Mouse (Mus musculus): ENCODE measurements at regions not wholly inside any gene's neighbourhood (a gene's known extent, or its start where the extent isn't known, plus 50 kb on each side); places are given as distances from the start of the nearest gene placed in this dataset.

DNA sequence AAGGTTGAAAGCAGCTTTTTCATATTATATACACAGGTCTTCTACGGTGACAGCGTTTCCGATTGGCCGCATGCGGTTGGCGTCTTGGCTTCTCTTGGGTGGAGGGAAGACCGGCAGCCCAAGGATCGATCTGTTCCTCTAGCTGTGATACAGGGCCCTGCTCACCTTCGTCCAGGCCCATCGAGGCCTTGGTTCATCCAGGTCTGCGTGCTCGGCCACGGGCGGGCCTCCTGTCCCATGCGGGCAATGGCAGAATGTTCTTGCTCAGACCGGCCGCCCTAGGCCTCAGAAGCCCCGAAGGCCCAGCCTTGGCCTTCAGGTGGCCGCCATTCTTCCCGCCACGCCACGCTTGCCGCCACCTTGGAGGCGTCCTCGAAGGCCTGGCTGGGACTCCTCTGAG is 194.4 kb upstream of the Ppp6c start:
- H3K4me3 ChIP-seq (ENCODE audit: low read depth, low read length): no peak overlapping the region
- no peaks in the 10 kb centered on the region; the same call in 1 of the 2 replicates for H3K27me3 ChIP-seq (ENCODE audit: control insufficient read depth, insufficient read depth, low read length)
- H3K36me3 ChIP-seq (ENCODE audit: control insufficient read depth, insufficient read depth, low read length): no peaks in the 10 kb centered on the region
- H3K27ac ChIP-seq (ENCODE audit: insufficient read depth, low read depth, low read length): no peak overlapping the region
- 93% methylated on average over 21 of the region's 25 CpGs for WGBS
- H3K4me1 ChIP-seq (ENCODE audit: control insufficient read depth, insufficient read depth, insufficient read length, low read length): no peaks in the 10 kb centered on the region
- TF ChIP-seq POLR2A (IDR thresholded peaks at IDR 0.05; ENCODE audit: low read depth, low read length): no peak
- TF ChIP-seq CTCF (IDR thresholded peaks at IDR 0.05; ENCODE audit: extremely low read depth, insufficient read length, insufficient replicate concordance, low read depth, low read length): no peak

DNA sequence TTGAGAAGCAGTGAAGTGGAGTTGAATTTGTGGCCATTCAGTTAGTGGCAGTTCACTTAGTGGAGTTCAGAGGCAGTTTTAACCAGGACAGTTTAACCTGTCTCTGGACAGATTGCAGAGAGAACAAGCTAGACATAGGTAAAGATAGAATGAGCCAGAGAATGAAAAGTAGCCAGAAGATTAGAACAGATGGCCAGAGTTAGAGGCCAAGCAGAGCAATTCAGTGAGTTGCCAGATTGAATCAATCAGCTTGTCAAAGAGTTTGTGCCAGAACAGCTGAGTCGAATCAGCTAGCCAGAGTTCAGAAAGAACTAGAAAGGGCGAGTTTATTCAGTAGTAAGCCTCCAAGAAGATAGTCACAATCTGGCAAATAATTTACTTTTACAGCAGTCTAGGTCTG is 174.1 kb upstream of the Ppp6c start:
- Histone ChIP-seq H3K4me1 (ENCODE audit: control insufficient read depth, insufficient read depth, insufficient read length, low read length) (no peaks in the 10 kb centered on the region), H3K27ac (ENCODE audit: insufficient read depth, low read depth, low read length) (no peak overlapping the region), H3K4me3 (ENCODE audit: low read depth, low read length) (no peak overlapping the region), H3K36me3 (ENCODE audit: control insufficient read depth, insufficient read depth, low read length) (no peaks in the 10 kb centered on the region), H3K27me3 (ENCODE audit: control insufficient read depth, insufficient read depth, low read length) (no peaks in the 10 kb centered on the region)
- 33% methylated on average over 2 of the region's 2 CpGs for WGBS
- TF ChIP-seq POLR2A (IDR thresholded peaks at IDR 0.05; ENCODE audit: low read depth, low read length) (no peak), CTCF (IDR thresholded peaks at IDR 0.05; ENCODE audit: extremely low read depth, insufficient read length, insufficient replicate concordance, low read depth, low read length) (no peak)

DNA sequence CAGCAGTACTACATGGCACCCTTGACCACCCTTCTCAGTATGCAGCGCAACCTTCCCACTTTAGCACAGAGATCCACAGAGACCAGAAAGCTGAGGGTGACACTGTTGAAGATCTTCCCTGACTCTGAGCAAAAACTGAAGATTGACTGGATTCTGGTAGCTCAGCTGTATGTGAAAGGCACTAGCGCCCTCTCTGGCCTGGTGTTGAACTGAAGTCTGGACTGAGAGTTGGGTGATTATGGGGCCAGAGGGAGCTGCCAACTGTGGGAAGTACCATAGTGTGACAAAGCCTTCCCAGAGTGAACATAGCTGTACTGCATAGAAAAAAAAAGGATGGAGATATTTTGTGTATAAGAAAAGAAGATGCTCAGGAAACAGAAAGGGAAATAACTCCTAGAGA is 173.3 kb upstream of the Ppp6c start:
- no peaks in the 10 kb centered on the region for H3K27me3 ChIP-seq (ENCODE audit: control insufficient read depth, insufficient read depth, low read length)
- no peak for TF ChIP-seq CTCF (IDR thresholded peaks at IDR 0.05; ENCODE audit: extremely low read depth, insufficient read length, insufficient replicate concordance, low read depth, low read length)
- TF ChIP-seq POLR2A (IDR thresholded peaks at IDR 0.05; ENCODE audit: low read depth, low read length): no peak
- no peak overlapping the region for H3K4me3 ChIP-seq (ENCODE audit: low read depth, low read length)
- no peaks in the 10 kb centered on the region for H3K36me3 ChIP-seq (ENCODE audit: control insufficient read depth, insufficient read depth, low read length)
- WGBS: 73% methylated on average over 2 of the region's 2 CpGs
- no peak overlapping the region for H3K27ac ChIP-seq (ENCODE audit: insufficient read depth, low read depth, low read length)
- H3K4me1 ChIP-seq (ENCODE audit: control insufficient read depth, insufficient read depth, insufficient read length, low read length): no peaks in the 10 kb centered on the region

DNA sequence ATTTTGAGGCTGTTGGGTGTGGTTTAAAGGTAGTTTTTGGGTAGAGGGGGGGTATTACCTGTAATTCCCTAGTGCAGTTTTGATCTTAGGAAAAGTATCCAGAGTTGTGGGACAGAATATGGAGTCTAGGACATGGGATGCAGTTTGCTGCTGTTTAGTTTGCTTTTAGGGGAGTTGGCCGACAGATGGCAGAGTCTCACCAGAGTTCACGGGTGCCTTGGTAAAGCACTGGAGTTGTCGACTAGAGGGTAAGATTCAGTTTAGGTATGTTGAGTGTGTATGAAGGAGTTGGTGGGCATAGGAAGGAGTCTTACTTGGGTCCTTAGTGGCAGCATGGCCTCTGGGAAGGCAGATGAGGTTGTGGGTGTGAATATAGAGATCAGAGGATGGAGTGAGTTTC is 168.4 kb upstream of the Ppp6c start:
- Histone ChIP-seq H3K36me3 (ENCODE audit: control insufficient read depth, insufficient read depth, low read length) (no peaks in the 10 kb centered on the region), H3K4me3 (ENCODE audit: low read depth, low read length) (no peak overlapping the region), H3K4me1 (ENCODE audit: control insufficient read depth, insufficient read depth, insufficient read length, low read length) (no peaks in the 10 kb centered on the region), H3K27ac (ENCODE audit: insufficient read depth, low read depth, low read length) (no peak overlapping the region), H3K27me3 (ENCODE audit: control insufficient read depth, insufficient read depth, low read length) (no peaks in the 10 kb centered on the region)
- no peak for TF ChIP-seq POLR2A (IDR thresholded peaks at IDR 0.05; ENCODE audit: low read depth, low read length)
- no peak for TF ChIP-seq CTCF (IDR thresholded peaks at IDR 0.05; ENCODE audit: extremely low read depth, insufficient read length, insufficient replicate concordance, low read depth, low read length)
- 59% methylated on average over 3 of the region's 3 CpGs for WGBS

DNA sequence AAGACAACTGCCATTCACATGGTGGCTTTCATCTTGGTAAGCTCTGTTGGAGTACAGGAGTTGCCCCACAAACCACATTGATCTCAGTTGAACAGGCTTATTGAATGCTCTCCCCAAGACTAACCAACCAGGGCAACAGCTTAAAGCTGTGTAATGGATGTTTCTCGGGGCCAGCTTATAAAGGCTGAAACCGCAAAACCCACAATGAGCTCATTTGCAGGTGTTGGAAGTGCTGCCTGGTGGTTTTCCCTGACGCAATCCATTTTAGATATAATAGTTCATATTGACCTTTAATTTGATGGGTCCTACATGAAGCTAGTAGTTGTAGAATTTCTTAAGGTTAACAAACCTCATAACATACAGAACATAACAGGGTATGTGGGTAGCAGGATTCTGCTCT is 151.0 kb upstream of the Ppp6c start:
- Histone ChIP-seq H3K36me3 (ENCODE audit: control insufficient read depth, insufficient read depth, low read length) (no peaks in the 10 kb centered on the region), H3K27me3 (ENCODE audit: control insufficient read depth, insufficient read depth, low read length) (no peaks in the 10 kb centered on the region), H3K4me3 (ENCODE audit: low read depth, low read length) (no peak overlapping the region), H3K27ac (ENCODE audit: insufficient read depth, low read depth, low read length) (no peak overlapping the region), H3K4me1 (ENCODE audit: control insufficient read depth, insufficient read depth, insufficient read length, low read length) (no peaks in the 10 kb centered on the region)
- TF ChIP-seq POLR2A (IDR thresholded peaks at IDR 0.05; ENCODE audit: low read depth, low read length) (no peak), CTCF (IDR thresholded peaks at IDR 0.05; ENCODE audit: extremely low read depth, insufficient read length, insufficient replicate concordance, low read depth, low read length) (no peak)
- 88% methylated on average over 3 of the region's 3 CpGs for WGBS

DNA sequence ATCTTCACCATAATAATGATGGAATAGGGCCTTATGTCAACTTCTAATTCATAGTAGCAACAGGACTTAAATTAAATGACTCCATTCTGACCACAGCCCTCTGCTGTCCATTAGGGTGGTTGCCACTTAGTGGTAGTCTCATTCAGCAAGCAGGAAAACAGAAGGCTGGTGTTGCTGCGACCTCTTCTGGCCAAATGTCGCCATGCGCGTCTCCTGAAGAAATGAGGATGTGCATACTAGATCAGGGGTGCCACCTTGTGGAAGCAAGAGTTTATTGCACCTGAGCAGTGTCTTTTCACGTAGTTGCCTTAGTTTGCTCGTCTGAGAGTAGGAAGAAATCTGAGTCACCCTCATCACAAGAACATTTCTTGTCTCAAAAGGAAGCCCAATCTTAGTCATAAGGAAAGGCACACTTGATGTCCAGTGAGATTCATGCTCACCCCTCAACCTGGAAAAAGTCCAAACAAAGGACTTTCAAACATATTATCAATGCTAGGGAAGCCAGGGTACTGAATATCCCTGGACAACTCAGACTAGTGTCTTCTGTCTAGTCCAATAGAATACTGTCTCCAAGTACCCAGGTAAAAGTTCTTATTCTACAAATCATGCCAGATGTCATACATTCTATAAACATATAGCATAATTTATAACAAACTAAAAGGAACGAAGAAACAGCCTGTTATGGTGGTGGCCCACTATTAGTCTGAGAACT is 147.0 kb upstream of the Ppp6c start:
- Histone ChIP-seq H3K36me3 (ENCODE audit: control insufficient read depth, insufficient read depth, low read length) (no peaks in the 10 kb centered on the region), H3K27ac (ENCODE audit: insufficient read depth, low read depth, low read length) (no peak overlapping the region), H3K4me1 (ENCODE audit: control insufficient read depth, insufficient read depth, insufficient read length, low read length) (no peaks in the 10 kb centered on the region), H3K27me3 (ENCODE audit: control insufficient read depth, insufficient read depth, low read length) (no peaks in the 10 kb centered on the region), H3K4me3 (ENCODE audit: low read depth, low read length) (no peak overlapping the region)
- peak; percentile 99; the same call in 1 of the 2 replicates for TF ChIP-seq CTCF (IDR thresholded peaks at IDR 0.05; ENCODE audit: extremely low read depth, insufficient read length, insufficient replicate concordance, low read depth, low read length)
- TF ChIP-seq POLR2A (IDR thresholded peaks at IDR 0.05; ENCODE audit: low read depth, low read length): no peak
- 13% methylated on average over 7 of the region's 7 CpGs for WGBS

- no peaks in the 10 kb centered on the region; the same call in 1 of the 2 replicates for H3K27me3 ChIP-seq (ENCODE audit: control insufficient read depth, insufficient read depth, low read length)
- no peak overlapping the region for H3K4me3 ChIP-seq (ENCODE audit: low read depth, low read length)
- H3K36me3 ChIP-seq (ENCODE audit: control insufficient read depth, insufficient read depth, low read length): no peaks in the 10 kb centered on the region
- TF ChIP-seq POLR2A (IDR thresholded peaks at IDR 0.05; ENCODE audit: low read depth, low read length) (no peak), CTCF (IDR thresholded peaks at IDR 0.05; ENCODE audit: extremely low read depth, insufficient read length, insufficient replicate concordance, low read depth, low read length) (no peak)
- WGBS: 91% methylated on average over 3 of the region's 3 CpGs
- H3K4me1 ChIP-seq (ENCODE audit: control insufficient read depth, insufficient read depth, insufficient read length, low read length): no peaks in the 10 kb centered on the region
- no peak overlapping the region for H3K27ac ChIP-seq (ENCODE audit: insufficient read depth, low read depth, low read length)
Measured at GRCm38 (mm10) chr2:39344207-39344606, 118.0 kb upstream of the Ppp6c start.
